Mouse (Mus musculus) E14TG2a.4 (cell line): ENCODE measurements around the gene Dnajb6.

ENCODE experiments used
- H3K27me3 ChIP-seq: 2 replicates; pipeline ENCODE4 v1.6.1; 2014; ENCODE audit warnings: low read length, control low read depth; ENCODE audit not compliant: insufficient read depth
- H3K36me3 ChIP-seq: 2 replicates; pipeline ENCODE4 v1.6.1; 2014; ENCODE audit warnings: low read length, control low read depth; ENCODE audit not compliant: insufficient read depth
- H3K4me1 ChIP-seq: replicated peaks from 2 replicates; pipeline ENCODE4 v1.6.1; 2014; ENCODE audit warnings: low read depth, low read length, control low read depth
- H3K4me3 ChIP-seq: replicated peaks from 2 replicates; pipeline ENCODE4 v1.5.1; 2014; ENCODE audit warnings: mild to moderate bottlenecking, low read length
- H3K9me3 ChIP-seq: 2 replicates; pipeline ENCODE4 v1.6.1; 2014; ENCODE audit warnings: low read length, control low read depth
- CTCF ChIP-seq: conservative IDR thresholded peaks from 2 replicates; pipeline ENCODE4 v1.5.1; 2014; ENCODE audit warnings: low read length
- NANOG ChIP-seq: IDR thresholded peaks from 2 replicates; pipeline ENCODE4 v1.6.1; 2014; ENCODE audit warnings: borderline replicate concordance, low read length, mixed read lengths
- POU5F1 ChIP-seq: IDR thresholded peaks from 2 replicates; pipeline ENCODE4 v1.6.1; 2014; ENCODE audit warnings: low read length, borderline replicate concordance

Dnajb6 gene

GRCm38 (mm10) chr5:29848091-29848490 is 112.6 kb downstream of the Dnajb6 start:
- H3K9me3 ChIP-seq = no peaks in the 10 kb centered on the region
- H3K36me3 ChIP-seq = no peaks in the 10 kb centered on the region
- no peaks in the 10 kb centered on the region for H3K4me1 ChIP-seq
- H3K4me3 ChIP-seq = no peak overlapping the region
- H3K27me3 ChIP-seq = no peaks in the 10 kb centered on the region
- TF ChIP-seq CTCF (no peak), NANOG (no peak), POU5F1 (no peak)

DNA sequence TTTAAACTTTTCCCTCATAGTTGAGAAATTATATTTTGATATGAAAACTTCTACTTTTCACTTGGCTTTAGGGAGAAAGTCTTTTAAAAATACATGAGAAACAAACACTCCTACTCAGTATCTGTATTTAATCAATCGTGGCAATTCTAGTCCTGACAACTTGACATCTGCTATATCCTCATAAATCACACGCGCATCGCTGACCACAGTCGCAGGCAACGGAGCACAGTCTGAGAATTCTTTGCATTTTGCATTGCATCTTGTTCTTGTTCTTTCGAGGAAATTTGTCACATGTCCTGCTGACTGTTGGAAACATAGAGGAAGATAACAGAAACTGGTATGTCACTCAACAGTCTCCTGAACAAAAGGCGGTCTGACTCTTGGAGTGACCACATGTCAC is 116.9 kb downstream of the Dnajb6 start:
- Histone ChIP-seq H3K36me3 (no peaks in the 10 kb centered on the region), H3K4me3 (no peak overlapping the region), H3K9me3 (no peaks in the 10 kb centered on the region), H3K4me1 (no peaks in the 10 kb centered on the region), H3K27me3 (no peaks in the 10 kb centered on the region)
- TF ChIP-seq POU5F1 = no peak
- TF ChIP-seq NANOG = no peak

DNA sequence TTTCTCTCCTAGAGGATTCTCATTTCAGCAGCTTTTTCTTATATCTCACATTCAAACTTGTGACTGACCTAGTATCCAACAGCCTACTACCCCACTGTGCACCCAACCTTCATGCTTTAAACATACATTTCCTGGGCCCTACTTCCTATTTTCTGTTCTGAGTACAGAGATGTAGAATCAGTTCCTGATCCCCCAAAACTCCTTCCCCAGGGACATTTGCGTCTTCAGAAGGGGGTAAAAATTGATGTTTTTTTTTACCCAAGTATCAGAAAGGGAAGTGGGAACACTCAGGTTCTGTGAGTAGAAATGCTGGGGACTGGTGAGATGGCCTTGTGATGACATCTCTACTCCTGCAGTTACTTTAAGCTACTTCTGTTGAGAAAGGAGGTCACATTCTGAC is 117.5 kb downstream of the Dnajb6 start:
- H3K9me3 ChIP-seq = no peaks in the 10 kb centered on the region
- no peaks in the 10 kb centered on the region for H3K27me3 ChIP-seq
- TF ChIP-seq NANOG (no peak), CTCF (no peak), POU5F1 (no peak)
- no peaks in the 10 kb centered on the region for H3K36me3 ChIP-seq
- no peaks in the 10 kb centered on the region for H3K4me1 ChIP-seq
- H3K4me3 ChIP-seq = no peak overlapping the region

GRCm38 (mm10) chr5:29854376-29854775 is 118.9 kb downstream of the Dnajb6 start:
- no peak for TF ChIP-seq POU5F1
- no peak for TF ChIP-seq NANOG
- TF ChIP-seq CTCF = no peak
- no peaks in the 10 kb centered on the region for H3K36me3 ChIP-seq
- H3K4me3 ChIP-seq = no peak overlapping the region
- no peaks in the 10 kb centered on the region for H3K9me3 ChIP-seq
- no peaks in the 10 kb centered on the region for H3K27me3 ChIP-seq
- no peaks in the 10 kb centered on the region for H3K4me1 ChIP-seq

- TF ChIP-seq POU5F1 = no peak
- no peak for TF ChIP-seq CTCF
- no peak for TF ChIP-seq NANOG
- Histone ChIP-seq H3K36me3 (no peaks in the 10 kb centered on the region), H3K27me3 (no peaks in the 10 kb centered on the region), H3K4me1 (no peaks in the 10 kb centered on the region), H3K9me3 (no peaks in the 10 kb centered on the region), H3K4me3 (no peak overlapping the region)
These were observed 119.5 kb downstream of the Dnajb6 start for GRCm38 (mm10) chr5:29854971-29855370.

DNA sequence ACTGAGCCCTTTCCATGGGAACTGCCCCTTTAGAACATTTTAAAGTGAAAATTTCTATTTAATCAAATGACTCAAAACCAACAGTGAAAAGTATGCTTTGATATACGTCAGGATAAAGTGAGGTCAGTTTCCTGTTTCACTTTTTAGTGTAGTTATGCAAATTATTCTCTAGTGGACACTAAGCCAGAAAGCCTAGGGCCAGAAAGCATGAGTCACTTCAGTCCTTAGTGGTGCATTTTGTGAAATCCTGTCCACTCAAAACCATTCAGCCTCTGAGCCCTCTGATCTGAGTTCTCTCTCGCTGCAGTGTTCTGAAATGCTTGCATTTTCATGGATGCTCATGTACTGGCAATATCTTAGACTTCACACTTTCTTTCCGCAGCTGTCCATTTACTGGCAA is 126.0 kb downstream of the Dnajb6 start:
- H3K36me3 ChIP-seq = no peaks in the 10 kb centered on the region
- H3K4me1 ChIP-seq = no peaks in the 10 kb centered on the region
- no peaks in the 10 kb centered on the region for H3K27me3 ChIP-seq
- TF ChIP-seq NANOG (no peak), CTCF (no peak), POU5F1 (no peak)
- no peaks in the 10 kb centered on the region for H3K9me3 ChIP-seq
- H3K4me3 ChIP-seq = no peak overlapping the region

DNA sequence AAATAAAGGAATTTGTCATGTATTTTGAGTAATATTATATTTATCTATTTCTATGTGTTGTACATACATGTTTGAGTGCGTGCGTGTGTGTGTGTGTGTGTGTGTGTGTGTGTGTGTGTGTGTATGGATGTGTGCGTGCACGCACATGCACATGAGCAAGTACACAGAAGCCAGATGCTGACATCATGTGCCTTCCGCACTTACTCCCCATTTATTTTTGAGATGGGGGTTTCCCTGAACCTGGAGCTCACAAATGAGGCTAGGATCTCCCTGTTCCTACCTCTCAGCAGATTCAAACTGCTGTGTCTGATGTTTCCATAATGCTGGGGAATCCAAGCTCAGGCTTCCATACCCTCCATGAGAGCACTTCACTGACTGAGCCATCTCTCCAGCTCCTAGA is 126.9 kb downstream of the Dnajb6 start:
- no peaks in the 10 kb centered on the region for H3K36me3 ChIP-seq
- no peak overlapping the region for H3K4me3 ChIP-seq
- no peaks in the 10 kb centered on the region for H3K4me1 ChIP-seq
- H3K9me3 ChIP-seq = no peaks in the 10 kb centered on the region
- no peaks in the 10 kb centered on the region for H3K27me3 ChIP-seq
- no peak for TF ChIP-seq CTCF
- no peak for TF ChIP-seq NANOG
- no peak for TF ChIP-seq POU5F1

GRCm38 (mm10) chr5:29864291-29864737 is 128.8 kb downstream of the Dnajb6 start:
- Histone ChIP-seq H3K4me3 (no peak overlapping the region), H3K4me1 (no peaks in the 10 kb centered on the region)
- TF ChIP-seq POU5F1 (no peak), CTCF (no peak), NANOG (no peak)

GRCm38 (mm10) chr5:29864994-29865393 is 129.5 kb downstream of the Dnajb6 start:
- H3K9me3 ChIP-seq = no peaks in the 10 kb centered on the region
- no peak for TF ChIP-seq CTCF
- no peak for TF ChIP-seq POU5F1
- no peak for TF ChIP-seq NANOG
- H3K4me3 ChIP-seq = no peak overlapping the region
- H3K36me3 ChIP-seq = no peaks in the 10 kb centered on the region
- no peaks in the 10 kb centered on the region for H3K4me1 ChIP-seq
- H3K27me3 ChIP-seq = no peaks in the 10 kb centered on the region

More at GRCm38 (mm10) chr5:29864291-29864737, 128.8 kb downstream of the Dnajb6 start:
- Histone ChIP-seq H3K27me3 (no peaks in the 10 kb centered on the region), H3K36me3 (no peaks in the 10 kb centered on the region), H3K9me3 (no peaks in the 10 kb centered on the region)
